Mouse (Mus musculus): ENCODE data around the gene Espn.

DNA sequence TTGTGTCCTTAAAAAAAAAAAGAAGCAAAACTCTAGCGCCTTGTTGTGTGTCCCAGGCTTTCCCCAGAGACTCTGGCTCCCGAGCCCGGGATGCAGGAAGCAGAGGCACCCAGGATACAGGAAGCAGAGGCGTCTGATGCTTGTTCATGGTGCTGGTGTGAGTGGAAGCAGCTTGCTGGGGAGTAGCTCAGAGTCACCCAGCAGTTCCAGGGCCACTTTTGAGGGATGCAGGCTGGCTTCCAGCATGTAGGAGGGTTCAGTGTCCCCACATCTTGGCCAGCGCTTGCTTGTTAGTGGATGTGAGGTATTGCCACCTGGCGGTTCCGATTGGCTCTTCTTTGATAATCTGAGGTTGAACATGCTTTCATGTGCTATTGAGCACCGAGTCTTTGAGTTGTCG, 35.0 kb upstream of the Espn start:
- TF ChIP-seq ZC3H11A (IDR thresholded peaks at IDR 0.05; ENCODE audit: borderline replicate concordance, low read depth, low read length): no peak
- no peak for TF ChIP-seq MAFK (IDR thresholded peaks at IDR 0.05; ENCODE audit: insufficient read depth, low read depth, low read length)
